Mouse (Mus musculus): ENCODE measurements around the gene Zbed5.
"Not testable (repeated sequence)": the region's sequence is repeated elsewhere in the genome, so short reads cannot be mapped to it uniquely, and the experiment has no call there.

Gene Zbed5

DNA sequence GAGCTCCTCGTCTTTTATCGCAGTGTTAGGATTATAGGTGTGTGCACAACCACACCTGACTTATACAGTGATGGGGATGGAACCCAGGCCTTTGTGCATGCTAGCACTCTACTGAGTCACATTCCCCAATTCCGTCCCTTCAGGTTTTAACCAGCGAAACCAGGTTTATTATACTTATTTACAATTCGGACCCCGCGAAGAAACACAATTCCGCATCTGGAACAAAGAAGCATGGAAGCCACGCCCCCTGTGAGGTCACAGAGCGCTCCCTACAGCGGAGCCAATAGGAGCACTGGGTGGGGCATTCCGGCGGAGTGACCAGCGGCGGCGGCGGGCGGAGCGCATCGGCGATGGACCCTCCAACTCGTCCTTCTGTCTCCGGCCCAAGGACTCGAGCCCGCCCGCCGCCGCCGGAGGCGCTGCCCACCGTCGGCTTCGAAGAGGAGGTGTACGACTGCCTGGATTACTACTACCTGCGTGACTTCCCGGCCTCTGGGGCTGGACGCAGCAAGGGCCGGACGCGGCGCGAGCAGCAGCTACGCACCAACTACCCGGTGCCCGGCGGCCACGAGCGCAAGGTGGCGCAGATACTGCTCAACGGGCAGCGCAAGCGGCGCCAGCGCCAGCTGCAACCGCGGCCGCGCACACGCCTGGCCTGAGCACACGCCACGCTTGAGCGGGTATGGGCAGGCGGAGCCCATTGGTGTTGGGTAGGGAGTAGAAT is 12.9 kb downstream of the Zbed5 start, which contains the start of gene Nupr1l:
Gene Nupr1l, plus strand, starts transcription at position 299 of the 724 bp plus-strand sequence.
- DNase-seq (ENCODE audit: low spot score): peak; percentile 87

DNA sequence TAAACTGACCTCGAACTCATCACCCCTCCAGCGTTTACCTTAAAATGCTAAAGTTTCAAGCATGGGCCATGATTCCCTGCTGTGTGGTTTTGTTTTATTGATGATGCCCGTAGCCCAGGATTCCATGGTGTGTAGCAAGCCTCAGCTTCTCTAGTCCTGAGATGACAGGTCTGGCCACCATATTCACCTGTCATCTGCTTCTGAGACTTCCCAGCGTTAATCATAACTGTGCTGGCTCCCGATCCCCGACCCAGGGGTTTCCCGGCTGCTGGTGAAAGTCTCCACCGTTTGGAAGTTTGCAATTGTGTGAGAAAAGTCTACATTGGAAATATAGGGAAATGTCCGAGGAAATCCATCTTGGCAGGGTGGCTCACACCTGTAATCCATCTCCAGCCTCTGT is 13.6 kb downstream of the Zbed5 start:
- no peak for DNase-seq (ENCODE audit: low spot score)

DNA sequence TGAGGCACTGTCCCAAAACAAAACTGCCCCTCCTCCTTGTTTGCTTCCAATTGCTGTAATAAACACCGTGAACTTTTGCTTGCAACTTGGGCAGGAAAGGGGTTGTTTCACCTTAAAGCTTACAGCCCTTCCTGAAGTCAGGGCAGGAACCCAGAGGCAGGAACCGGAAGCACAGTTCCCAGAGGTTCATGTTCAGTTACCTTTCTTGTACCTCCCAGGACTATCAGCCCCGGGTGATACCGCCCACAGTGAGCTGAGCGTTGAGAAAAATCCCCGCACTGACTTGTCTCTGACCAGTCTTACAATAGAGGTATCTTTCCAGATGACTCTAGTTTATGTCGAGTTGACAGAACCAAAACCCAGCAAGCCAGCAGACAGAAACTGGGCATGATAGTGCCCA is 14.1 kb downstream of the Zbed5 start:
- DNase-seq (ENCODE audit: low spot score): no peak

DNA sequence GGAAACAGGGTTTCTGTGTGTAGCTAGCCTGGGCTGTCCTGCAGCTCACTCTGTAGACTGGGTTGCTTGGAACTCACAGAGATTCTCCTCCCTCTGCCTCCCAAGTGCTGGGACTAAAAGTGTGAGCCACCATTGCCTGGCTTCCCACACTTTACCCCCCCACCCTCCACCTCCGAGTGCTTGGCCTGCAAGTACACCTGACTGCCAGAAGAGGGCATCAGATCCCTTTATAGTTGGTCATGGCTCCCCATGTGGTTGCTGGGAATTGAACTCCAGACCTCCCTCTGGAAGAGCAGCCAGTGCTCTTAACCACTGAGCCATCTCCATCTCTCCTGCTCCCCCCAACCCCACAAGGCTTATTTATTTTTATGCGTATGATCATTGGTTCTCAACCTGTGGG is 18.5 kb downstream of the Zbed5 start:
- no peak for DNase-seq (ENCODE audit: low spot score)

DNA sequence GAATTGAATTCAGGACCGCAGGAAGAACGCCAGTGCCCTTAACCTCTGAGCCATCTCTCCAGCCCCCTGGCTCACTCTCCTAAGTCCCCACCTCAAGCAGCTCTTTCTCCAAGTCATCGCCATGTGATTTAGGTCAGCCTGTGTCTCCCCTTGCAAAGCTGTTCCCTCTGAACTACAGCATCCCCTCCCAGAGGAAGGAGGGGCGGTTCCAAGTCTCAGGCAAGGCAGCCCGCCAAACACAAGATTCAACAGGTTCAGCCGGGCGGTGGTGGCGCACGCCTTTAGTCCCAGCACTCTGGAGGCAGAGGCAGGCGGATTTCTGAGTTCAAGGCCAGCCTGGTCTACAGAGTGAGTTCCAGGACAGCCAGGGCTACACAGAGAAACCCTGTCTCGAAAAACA is 20.0 kb downstream of the Zbed5 start:
- DNase-seq (ENCODE audit: low spot score): not testable (repeated sequence)

DNA sequence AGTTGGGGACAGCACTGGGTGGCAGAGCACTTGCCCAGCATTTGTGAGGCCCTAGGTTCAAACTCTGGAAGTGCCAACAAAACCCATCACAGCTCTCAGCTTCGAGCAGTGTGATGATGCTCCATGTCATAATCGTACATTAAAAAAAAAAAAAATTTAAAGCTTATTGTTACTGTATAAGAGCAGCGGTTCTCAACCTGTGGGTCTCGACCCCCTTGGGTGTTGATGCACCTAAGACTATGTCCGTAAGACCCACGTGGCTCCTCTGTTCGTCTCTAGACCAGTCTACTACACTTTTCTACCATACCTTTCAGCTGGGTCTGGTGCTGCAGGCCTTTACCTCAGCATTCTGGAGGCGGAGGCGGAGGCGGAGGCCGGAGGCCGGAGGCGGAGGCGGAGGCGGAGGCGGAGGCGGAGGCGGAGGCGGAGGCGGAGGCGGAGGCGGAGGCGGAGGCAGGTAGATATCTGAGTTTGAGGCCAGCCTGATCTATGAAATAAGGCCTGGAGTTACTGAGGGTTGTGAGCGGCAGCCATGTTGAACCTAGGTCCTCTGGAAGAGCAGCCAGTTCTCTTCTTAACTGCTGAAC is 22.6 kb downstream of the Zbed5 start:
- no peak for DNase-seq (ENCODE audit: low spot score)

DNA sequence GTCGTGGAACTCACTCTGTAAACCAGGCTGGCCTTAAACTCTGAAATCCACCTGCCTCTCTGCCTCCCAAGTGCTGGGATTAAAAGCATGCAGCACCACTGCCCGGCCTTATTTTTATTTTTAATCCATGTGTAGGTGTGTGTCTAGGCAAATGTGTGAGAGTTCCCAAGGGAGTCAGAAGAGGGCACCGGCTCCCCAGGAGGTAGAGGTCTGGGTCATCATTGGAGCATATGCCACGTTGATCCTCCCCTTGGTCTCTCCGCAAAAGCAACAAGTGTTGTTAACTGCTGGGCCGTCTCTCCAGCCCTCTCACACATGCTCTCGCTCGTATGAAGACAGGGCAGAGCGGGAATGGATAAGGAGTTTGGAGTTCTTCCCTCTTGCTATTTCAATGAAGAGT is 23.2 kb downstream of the Zbed5 start:
- DNase-seq (ENCODE audit: low spot score): no peak

DNA sequence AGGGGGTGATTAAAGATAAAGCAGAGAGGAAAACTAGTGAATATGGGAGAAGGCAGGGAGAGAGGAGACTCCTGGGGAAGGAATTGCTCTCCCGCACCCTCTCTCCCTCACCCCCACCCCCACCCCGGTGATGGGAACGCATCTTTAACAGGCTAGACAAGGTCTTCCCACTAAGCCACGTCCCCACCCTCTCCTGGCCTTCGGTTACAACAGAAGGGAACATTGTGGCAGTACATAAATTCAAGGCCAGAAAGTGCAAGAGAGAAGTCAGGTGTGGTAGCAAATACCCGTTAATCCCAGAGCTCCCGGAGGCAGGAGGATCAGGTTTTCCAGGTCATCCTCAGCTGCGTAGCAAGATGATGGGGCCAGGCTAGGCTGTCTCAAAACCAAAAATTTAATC is 23.8 kb downstream of the Zbed5 start:
- no peak for DNase-seq (ENCODE audit: low spot score)

DNA sequence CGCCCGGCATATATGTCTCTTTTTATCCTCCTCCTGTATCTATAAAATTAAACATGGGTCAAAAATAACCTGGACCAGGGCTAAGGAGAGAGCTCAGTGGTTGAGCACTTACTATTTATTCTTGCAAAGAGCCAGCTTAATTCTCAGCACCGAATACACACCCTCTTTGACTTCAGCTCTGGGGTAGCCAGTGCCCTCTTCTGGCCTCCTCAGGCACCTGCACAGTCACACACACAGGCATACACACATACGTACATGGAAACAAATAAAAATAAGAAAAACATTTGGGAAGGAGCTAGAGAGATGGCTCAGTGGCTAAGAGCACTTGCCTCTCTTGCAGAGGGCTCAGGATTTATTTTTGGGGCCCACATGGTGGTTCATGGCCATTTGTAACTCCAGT is 26.4 kb downstream of the Zbed5 start:
- no peak for DNase-seq (ENCODE audit: low spot score)

DNA sequence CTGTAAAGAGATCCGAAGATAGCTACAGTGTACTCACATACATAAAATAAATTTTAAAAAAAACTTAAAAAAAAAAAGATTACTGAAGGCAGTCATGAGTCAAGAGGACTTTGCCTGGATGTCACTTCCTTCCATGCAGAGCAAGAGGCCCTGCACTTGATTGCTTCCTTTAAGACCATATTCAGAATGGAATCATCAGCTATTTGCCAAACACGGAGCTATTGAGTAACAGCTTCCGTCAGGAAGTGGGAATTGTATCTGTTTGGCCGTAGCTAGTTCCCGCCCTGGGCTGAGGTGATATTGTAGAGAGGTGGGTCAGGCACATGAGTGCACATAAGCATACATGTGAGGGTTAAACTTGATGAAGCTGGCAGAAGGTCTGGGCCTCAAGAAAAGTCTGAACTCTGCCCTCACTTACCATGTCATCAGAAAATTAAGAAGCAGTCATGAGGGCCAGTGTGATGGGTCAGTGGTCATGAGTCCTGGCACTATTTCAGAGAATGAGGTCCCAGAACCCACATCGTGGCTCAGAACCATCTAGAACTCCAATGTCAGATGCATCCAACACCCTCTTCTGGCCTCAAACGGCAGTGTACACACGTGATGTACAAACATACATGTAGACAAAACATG is 29.4 kb downstream of the Zbed5 start:
- DNase-seq (ENCODE audit: low spot score): no peak

DNA sequence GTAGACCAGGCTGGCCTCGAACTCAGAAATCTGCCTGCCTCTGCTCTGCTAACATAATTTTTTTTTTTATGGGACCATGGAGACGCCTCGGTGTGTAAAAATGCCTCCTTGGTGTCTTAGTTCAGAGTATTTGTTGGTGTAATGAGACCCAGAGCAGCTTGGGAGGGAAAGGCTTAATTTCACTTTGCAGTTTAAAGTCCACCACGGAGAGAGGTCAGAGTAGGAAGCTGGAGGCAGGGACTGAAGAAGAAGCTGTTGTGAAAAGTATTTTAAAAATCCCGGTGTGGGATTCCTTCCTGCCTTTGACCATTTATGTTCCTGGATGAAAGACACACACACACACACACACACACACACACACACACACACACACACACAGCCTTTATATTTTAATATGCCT is 30.4 kb downstream of the Zbed5 start:
- DNase-seq (ENCODE audit: low spot score): no peak

DNA sequence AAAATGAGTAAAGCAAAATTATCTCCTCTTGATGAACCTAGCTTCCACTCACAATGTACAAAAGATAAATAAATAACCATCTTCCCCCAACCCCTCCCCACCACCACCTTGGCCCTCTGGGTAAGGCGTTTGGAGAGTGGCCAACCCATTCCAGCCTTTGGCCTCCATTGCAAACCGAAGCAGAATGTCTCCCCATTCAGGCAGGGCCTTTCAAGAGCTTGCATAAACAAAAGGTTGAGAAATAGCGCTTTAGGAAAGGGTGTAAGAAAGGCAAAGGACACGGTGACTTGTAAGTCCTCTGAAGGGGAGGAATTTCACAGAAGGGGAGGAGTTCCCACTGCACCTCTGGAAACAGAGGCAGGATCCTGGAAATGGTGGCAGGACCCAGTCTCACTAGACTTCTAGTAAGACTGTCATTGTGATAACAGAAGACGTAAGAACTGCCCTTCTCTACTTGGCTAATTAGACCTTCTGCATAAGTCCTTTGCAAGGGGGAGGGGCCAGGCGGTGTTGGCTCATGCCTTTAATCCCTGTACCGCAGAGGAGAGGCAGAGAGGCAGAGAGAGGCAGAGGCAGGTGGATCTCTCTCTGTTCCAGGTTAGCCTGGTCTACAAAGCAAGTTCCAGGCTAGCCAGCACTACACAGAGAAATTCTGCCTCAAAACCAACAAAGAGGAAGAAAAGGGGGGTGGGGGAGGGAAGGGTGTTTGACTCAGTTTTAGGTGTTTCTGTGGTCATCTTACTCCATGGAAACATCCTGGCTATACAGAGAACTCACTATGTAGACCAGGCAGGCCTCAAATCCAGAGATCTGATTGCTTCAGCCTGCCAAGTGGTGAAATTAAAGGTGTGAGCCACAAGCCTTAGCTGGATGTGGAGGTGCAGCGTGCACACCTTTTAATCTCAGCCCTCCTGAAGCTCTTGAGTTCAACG is 34.7 kb downstream of the Zbed5 start:
- no peak for DNase-seq (ENCODE audit: low spot score)

DNA sequence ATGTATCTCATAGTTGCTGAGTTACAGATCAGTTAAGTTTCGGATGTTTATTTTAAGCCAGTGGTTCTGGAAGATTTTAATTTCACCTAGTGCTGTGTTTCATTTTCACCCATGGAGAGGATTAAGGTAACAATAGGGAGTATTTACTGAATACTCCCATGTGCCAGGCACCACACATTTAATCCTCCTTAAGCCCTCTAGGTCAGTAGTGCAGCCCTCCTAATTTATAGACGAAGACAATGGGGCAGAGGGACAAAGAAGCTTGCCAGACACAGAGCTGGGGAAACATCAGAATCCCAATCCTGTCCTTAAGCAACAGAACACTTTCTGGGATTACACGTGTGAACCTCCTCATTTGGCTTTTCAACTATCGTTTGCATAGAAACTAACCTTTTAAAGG is 41.4 kb downstream of the Zbed5 start:
- no peak for DNase-seq (ENCODE audit: low spot score)

DNA sequence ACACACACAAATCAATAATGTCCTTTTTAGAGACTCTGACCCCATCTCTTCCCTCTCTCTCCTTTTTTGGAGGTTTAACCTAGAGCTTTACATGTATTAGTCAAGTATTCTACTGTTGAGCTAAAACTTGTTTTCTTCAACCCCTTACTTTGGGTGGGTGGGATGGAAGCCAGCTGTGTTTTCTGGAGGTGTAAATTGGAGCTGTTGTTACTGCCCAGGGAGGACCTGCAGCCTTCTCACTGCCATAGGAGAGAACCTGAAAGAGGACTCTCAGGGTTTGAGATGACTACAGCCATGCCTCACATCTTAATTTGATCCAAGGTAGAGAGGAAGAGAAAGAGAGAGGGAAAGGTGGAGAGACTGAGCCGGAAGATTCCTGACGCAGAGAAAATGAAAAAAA is 44.8 kb downstream of the Zbed5 start:
- DNase-seq (ENCODE audit: low spot score): no peak

DNA sequence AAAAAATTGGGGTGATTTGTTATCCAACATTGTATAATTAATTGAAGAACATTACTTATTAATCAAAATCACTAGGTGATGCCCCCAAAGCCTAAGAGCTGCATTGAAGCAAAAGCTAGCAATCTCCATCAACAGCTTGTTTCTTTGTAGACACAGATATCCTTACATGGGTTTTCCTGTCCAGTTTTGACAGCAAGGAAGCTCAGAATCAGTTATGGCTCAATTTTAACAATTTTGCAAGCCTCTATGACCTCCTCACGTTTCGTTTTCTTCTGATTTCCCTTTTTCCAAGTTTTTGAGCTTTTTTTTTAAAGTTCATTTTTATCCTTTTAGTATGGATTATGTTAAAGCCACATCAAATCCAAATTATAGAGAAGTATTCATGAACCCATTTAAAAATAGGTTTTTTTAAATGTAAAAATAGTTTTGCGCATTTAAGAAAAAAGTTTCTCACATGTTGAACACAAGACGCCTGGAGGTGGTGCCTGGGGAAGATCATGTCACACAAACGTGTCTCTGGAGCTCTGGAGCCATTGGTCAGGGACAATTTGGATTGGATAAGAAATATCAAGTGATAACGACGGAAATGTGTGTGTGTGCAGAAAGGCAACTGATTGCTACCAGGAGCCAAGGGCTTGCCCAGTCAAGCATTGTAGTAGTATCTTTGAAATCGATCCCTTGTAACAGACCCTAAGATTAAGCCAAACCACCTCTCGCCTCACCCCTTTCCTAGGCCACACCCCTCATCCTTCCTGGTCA is 45.4 kb downstream of the Zbed5 start:
- no peak for DNase-seq (ENCODE audit: low spot score)

DNA sequence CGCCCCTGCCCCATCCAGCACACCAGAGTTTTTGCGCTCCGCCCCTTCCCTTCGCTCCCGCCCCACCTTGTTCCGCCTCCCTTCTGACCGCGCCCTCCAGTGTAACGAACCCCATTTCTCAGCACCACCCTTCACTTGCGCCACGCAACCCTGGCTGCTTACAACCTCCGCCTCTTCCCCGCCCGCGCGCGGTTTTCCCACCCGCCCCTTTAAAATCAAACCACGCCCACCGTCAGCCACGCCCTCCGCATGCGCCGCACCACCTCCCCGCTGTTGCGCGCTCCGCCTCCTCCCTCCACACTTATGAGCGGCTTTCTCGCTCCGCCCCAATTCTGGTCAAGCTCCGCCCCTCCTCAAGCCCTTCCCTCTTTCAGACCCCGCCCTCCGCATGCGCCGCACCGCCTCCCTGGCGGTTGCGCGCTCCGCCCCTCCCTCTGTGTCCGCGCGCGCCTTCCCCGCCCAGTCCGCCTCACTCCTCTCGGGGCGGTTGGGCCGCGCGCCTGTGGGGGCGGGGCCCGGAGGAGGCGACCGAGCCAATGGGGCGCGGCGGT is 46.0 kb downstream of the Zbed5 start, which contains the start of gene Vkorc1l1:
Gene Vkorc1l1, plus strand, starts transcription at position 476 of the 551 bp plus-strand sequence.
- DNase-seq (ENCODE audit: low spot score): peak; percentile 98

DNA sequence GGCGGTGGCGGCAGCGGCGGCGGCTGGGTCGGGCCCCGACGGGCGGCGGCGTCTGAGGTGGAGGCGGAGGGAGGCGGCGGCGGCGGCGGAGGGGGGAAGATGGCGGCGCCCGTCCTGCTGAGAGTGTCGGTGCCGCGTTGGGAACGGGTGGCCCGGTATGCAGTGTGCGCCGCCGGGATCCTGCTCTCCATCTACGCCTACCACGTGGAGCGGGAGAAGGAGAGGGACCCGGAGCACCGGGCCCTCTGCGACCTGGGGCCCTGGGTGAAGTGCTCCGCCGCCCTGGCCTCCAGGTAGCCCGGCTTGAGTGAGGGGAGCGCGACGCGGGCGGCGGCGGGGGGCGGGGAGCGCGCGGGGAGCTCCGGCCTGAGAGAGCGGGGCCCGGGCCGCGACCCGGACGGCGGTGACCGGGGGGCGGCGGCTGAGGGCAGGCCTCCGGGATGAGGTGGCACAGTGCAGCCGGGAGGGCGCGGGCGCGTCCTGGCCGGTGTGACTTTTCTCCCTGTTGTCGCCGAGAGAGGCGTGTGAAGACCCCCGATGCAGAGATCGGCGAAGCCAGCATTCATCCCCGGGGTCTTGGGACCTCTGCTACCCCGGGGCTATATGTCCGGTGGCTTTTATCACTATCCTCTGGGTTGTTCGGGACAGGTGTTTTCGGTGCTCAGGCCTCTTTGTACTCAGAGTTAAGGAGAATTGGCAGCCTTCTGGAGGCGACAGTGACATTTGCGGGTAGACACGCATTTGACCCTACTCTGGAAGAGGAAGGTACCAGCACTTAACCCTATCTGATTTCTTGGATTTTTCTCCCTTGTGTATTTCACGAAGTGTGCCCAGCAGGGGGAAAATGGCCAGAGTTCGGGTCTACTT is 46.8 kb downstream of the Zbed5 start:
- peak; percentile 38 for DNase-seq (ENCODE audit: low spot score)

DNA sequence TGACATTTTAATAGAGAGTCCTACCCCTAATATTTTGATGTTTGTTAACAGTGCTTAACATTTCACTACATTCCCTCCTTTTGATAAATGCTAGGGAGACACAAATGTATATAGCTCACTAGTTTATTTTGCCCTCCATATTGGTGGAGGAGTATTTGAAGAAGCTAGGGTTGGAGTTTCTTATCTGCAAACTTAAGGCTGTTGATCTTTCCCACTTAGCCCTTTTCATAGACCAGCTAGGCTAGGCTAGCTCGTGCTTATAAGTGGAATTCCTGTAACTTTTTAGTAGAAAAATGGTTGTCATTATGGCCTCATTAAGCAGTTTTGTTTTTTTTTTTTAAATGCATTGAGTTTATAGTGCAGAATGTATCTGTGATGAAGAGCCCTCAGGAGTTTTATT is 47.9 kb downstream of the Zbed5 start:
- no peak for DNase-seq (ENCODE audit: low spot score)

DNA sequence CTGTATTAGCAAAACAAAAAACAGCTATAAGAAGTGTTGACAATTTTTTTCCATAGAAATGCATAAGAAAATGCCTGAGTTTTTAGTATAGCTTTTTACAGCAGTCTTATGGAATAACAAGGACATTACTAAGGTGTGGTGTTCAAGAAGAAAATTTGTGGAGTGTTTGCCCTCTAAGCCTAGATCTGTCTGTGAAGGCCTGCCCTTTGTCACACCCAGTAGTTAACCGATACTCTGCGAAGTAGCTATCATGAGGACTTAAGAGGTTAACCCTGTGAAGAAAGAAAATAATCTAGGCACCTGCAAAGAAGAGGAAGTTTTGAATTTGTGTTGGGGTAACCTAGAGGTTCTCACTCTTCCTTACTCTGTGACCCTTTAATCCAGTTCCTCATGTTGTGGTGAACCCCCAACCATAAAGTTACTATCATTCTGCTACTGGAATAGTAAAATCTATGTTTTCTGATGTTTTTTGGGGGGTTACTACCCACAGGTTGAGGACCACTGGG is 52.1 kb downstream of the Zbed5 start:
- no peak for DNase-seq (ENCODE audit: low spot score)

DNA sequence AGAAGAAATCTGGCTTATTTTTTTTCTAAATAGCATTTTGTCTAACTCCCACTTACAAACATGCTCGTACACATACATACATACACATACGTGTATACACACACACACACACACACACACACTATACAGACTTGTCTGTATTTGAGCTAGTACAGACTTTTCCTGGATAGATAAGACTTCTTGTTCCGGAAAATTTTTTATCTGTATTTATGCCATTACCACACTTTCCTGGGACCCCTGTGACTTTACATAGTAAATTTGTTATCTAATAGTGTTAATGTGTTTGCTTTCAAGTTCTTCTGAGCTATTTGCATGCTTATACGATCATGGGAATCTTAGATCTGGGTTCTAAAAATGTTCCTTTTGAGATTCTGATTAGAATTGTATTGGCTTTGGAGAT is 56.6 kb downstream of the Zbed5 start:
- DNase-seq (ENCODE audit: low spot score): no peak
